Mouse (Mus musculus) frontal cortex, adult 2 months (tissue): ENCODE data around the gene Olfr1148. TPM values are rescaled to one million over a fixed set of nuclear protein-coding genes. Genes with fewer than 3 reads are reported as not detected.

Experiments used
- DNase-seq, 2 experiments: peaks; one replicate each; pipeline ENCODE4 v3.0.0; 2022; ENCODE audit warnings: low spot score in 1 of 2; ENCODE audit errors: extremely low spot score in 1 of 2
- polyA plus RNA-seq: library from polyadenylated mRNA; depleted of rRNA; stranded (reverse); fragments of >200 nt; gene quantifications from 2 replicates; pipeline ENCODE4 v1.2.3, GENCODE M21; 2012; rRNA removed

Olfr1148 gene
- polyA plus RNA-seq: not detected in 2 replicates

DNA sequence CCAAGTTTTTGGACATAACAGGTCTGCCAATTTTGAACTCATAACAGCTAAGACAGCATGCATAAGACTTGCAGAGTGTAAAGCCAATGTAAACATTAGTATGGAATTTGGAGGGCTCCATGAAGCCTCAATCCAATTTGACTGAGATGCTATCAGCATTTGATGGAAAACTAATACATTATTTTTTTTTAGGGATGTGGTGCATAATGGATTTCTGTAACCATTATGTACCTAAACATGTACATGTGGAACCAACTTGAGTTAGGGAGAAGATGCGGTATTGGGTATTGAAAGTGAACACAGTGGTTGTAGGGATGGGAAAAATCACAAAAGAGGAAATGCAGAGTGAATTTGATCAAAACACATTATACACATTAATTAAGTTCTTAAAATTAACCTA lies at the start of gene Olfr1148:
Gene Olfr1148, plus strand, starts transcription at position 301 of the 400 bp plus-strand sequence.
- DNase-seq: no peak

DNA sequence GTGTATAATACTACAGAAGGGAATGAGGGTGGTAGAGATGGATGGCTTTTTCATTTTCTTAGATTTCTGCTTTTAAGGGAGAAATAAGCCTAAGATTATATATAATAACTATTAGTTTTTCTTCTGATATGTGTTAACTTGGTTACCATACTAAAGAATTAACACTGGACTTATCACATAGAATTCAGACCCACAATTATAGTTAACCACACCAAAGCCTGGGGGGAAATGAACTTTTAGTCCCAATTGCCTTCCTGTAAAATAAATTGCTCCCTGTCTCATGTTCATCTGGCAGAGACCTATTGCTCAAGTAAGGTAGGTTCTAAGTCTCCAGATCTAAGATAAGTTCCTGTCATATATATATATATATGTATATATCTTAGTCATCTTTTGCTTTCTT lies 30.0 kb upstream of the Olfr1148 start, which contains the start of gene Olfr1143:
Gene Olfr1143, plus strand, starts transcription at position 301 of the 400 bp plus-strand sequence.
- no peak for DNase-seq

- no peak for DNase-seq
Observed at GRCm38 (mm10) chr2:87809522-87809921, 20.8 kb upstream of the Olfr1148 start, which contains the start of gene Olfr1145. Gene Olfr1145 (plus strand): TSS chr2:87809822.

DNA sequence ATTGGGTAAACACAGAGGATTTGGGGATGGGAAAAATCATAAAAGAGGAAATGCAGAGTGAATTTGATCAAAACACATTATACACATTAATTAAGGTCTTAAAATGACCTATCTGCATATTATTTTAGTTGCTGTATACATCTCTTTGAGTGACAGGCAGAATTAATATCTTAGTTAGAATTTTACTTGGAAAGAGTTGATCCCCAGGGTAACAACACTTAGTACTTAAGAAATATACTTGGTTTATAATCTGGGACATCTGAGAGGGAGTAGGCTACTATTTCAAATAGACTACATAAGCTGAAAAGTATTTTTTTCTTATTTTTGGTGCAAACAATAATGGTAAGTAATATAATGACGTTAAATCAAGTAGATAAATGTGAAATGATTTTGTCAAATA lies 13.4 kb downstream of the Olfr1148 start, which contains the start of gene Olfr1150-ps1:
Gene Olfr1150-ps1, plus strand, starts transcription at position 301 of the 400 bp plus-strand sequence.
- DNase-seq: no peak

DNA sequence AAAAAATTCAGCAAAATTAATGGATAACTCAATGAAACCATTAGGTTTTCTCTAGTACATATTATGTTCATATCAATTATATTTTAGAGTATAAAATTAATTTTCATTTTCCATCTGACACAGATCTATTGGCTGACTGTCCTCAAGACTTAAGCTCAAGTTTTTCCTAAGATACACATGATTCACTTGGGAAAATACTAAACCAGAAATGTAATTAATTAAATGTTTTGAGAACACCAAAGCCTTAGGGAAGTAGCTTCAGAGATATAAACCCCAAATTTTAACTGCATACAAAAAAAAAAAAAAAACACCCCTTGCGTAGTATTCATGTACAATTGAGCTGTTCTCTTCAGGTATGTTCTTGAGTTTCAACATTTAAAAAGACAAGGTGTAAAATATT lies 25.2 kb downstream of the Olfr1148 start, which contains the start of gene Olfr1151:
Gene Olfr1151, plus strand, starts transcription at position 301 of the 400 bp plus-strand sequence.
- no peak for DNase-seq

- no peak for DNase-seq
Observed at GRCm38 (mm10) chr2:87866192-87866591, 35.9 kb downstream of the Olfr1148 start, which contains the start of gene Olfr1152. Gene Olfr1152 (plus strand): TSS chr2:87866492.

Other genes starting within 250 kb of the Olfr1148 start
- gene Olfr1130, start 224.3 kb upstream of the Olfr1148 start, polyA plus RNA-seq: not detected in 2 replicates
- gene Olfr1131, start 203.4 kb upstream of the Olfr1148 start, polyA plus RNA-seq: not detected in 2 replicates
- not detected in 2 replicates for gene Olfr1132, start 193.0 kb upstream of the Olfr1148 start, polyA plus RNA-seq
- not detected in 2 replicates for gene Olfr1133, start 183.2 kb upstream of the Olfr1148 start, polyA plus RNA-seq
- gene Olfr1134, start 172.1 kb upstream of the Olfr1148 start, polyA plus RNA-seq: 0.11 TPM in 1 of 2 replicates, not detected in the other
- not detected in 2 replicates for gene Olfr1135, start 156.9 kb upstream of the Olfr1148 start, polyA plus RNA-seq
- not detected in 2 replicates for gene Olfr1136, start 136.6 kb upstream of the Olfr1148 start, polyA plus RNA-seq
- gene Olfr1137, start 117.4 kb upstream of the Olfr1148 start, polyA plus RNA-seq: 0.02 TPM in 1 of 2 replicates, not detected in the other
- not detected in 2 replicates for gene Olfr1138, start 90.6 kb upstream of the Olfr1148 start, polyA plus RNA-seq
- 0.13 TPM in 1 of 2 replicates, not detected in the other for gene Olfr1140, start 86.8 kb upstream of the Olfr1148 start, polyA plus RNA-seq
- not detected in 2 replicates for gene Olfr1141, start 76.5 kb upstream of the Olfr1148 start, polyA plus RNA-seq
- gene Olfr152, start 51.0 kb upstream of the Olfr1148 start, polyA plus RNA-seq: 0.11 TPM in 1 of 2 replicates, not detected in the other
- gene Olfr1143, start 29.9 kb upstream of the Olfr1148 start, polyA plus RNA-seq: not detected in 2 replicates
- not detected in 2 replicates for gene Olfr1145, start 20.7 kb upstream of the Olfr1148 start, polyA plus RNA-seq
- gene Olfr1150-ps1, start 13.5 kb downstream of the Olfr1148 start, polyA plus RNA-seq: not detected in 2 replicates
- gene Olfr1151, start 25.3 kb downstream of the Olfr1148 start, polyA plus RNA-seq: not detected in 2 replicates
- gene Olfr1152, start 36.0 kb downstream of the Olfr1148 start, polyA plus RNA-seq: not detected in 2 replicates
- not detected in 2 replicates for gene Olfr1153, start 64.4 kb downstream of the Olfr1148 start, polyA plus RNA-seq
- gene Olfr1154, start 74.6 kb downstream of the Olfr1148 start, polyA plus RNA-seq: not detected in 2 replicates
- gene Olfr1155, start 114.6 kb downstream of the Olfr1148 start, polyA plus RNA-seq: not detected in 2 replicates
- gene Olfr1156, start 122.6 kb downstream of the Olfr1148 start, polyA plus RNA-seq: not detected in 2 replicates
- not detected in 2 replicates for gene Olfr1157, start 137.8 kb downstream of the Olfr1148 start, polyA plus RNA-seq
- not detected in 2 replicates for gene Olfr74, start 144.1 kb downstream of the Olfr1148 start, polyA plus RNA-seq
- gene Olfr1158, start 159.6 kb downstream of the Olfr1148 start, polyA plus RNA-seq: not detected in 2 replicates
- gene Olfr1160, start 177.7 kb downstream of the Olfr1148 start, polyA plus RNA-seq: 0.02 TPM in 1 of 2 replicates, not detected in the other
- gene Olfr1161, start 192.2 kb downstream of the Olfr1148 start, polyA plus RNA-seq: not detected in 2 replicates
- not detected in 2 replicates for gene Olfr73, start 207.2 kb downstream of the Olfr1148 start, polyA plus RNA-seq
- not detected in 2 replicates for gene Olfr1162, start 220.6 kb downstream of the Olfr1148 start, polyA plus RNA-seq
- gene Olfr1163, start 241.3 kb downstream of the Olfr1148 start, polyA plus RNA-seq: not detected in 2 replicates